Comparison of ENCODE assay signal across 11 mouse cellular contexts in the genomic region with DNA sequence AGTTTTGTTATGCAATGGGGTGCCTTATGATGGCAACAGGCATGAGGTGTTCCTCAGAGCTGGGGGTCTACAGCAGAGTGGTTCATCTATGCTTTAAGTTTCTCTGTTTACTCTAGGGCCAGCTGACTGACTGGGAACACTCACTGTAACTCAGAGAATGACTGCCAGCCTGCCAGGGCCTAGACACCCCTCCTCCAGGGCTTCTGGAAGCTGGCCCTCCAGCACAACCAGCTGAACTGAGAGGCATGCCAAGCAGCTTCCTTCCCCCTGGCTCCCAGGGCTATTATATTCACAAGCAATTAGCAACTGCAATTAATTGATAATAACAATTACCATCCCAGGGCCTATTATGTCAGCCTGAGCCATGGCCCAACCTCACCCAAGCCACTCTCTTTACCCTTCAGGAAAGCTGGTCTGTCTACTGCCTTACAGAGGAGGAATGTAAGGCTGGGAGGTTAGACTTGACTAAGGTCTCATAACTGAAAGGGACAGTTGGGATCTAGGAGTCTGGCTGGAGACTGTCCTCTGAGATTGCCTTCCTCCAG. TPM values are rescaled to one million over a fixed set of nuclear protein-coding genes. Genes with fewer than 3 reads are reported as not detected.
A peak's percentile ranks its signal among the peaks of the same experiment; 100 is the strongest.
DNase-seq lines count a peak whose midpoint lies in the region; ATAC-seq and TF ChIP-seq lines count a peak whose summit lies in the region.
"Had no signal": no experiment of that assay in that cellular context is flagged by ENCODE, and none has a peak within 500 bp of the region (broad histone marks: within the 10 kb centered on the region; RNA-seq: fewer than 3 reads in every experiment).

No protein-coding gene starts in this region.

- H3K27ac ChIP-seq in hindbrain, embryonic 14.5 days = peak overlapping the region; percentile 78
- no peak overlapping the region for H3K27ac ChIP-seq in midbrain, embryonic 11.5 days (ENCODE audit: low read depth, low read length)
- no peak overlapping the region for H3K27ac ChIP-seq in liver, postnatal 0 days (ENCODE audit: low read depth)
- H3K27ac ChIP-seq: heart, embryonic 15.5 days had no signal

- DNase-seq in adipocyte (ENCODE audit: low spot score) = peak; percentile 24
- peak; percentile 24 for DNase-seq in brain, embryonic 18.5 days (ENCODE audit: low read depth, low spot score)
- DNase-seq in hindbrain, embryonic 14.5 days (ENCODE audit: low spot score) = peak; percentile 43
- no peak for DNase-seq in midbrain, embryonic 11.5 days (ENCODE audit: low spot score, missing footprints)
- DNase-seq in spleen, postnatal 36 days (ENCODE audit: low spot score in 2 of 2) = no peak
- no peak for DNase-seq in urinary bladder, postnatal 36 days (ENCODE audit: low spot score in 2 of 2)
- no peak for DNase-seq in kidney, adult 8-10 months
- no peak for DNase-seq in liver, postnatal 0 days
- DNase-seq: cerebellum, adult 8-10 months had no signal

- peak; percentile 76; the same call in 1 of the 2 replicates for ATAC-seq in hindbrain, embryonic 14.5 days (ENCODE audit: low FRiP score)
- ATAC-seq in midbrain, embryonic 11.5 days (ENCODE audit: low FRiP score) = peak; percentile 65
- no peak for ATAC-seq in liver, postnatal 0 days
- ATAC-seq: Patski had no signal

- H3K4me1 ChIP-seq in hindbrain, embryonic 14.5 days (replicated peaks; ENCODE audit: control insufficient read depth, insufficient read depth, low read length) = no peaks in the 10 kb centered on the region
- H3K4me1 ChIP-seq in midbrain, embryonic 11.5 days (ENCODE audit: control insufficient read depth, insufficient read depth, low read length) = peaks cover 11% of the 10 kb centered on the region
- no peaks in the 10 kb centered on the region for H3K4me1 ChIP-seq in liver, postnatal 0 days (ENCODE audit: insufficient read depth)
- H3K4me1 ChIP-seq: heart, embryonic 15.5 days had no signal

- H3K4me3 ChIP-seq in hindbrain, embryonic 14.5 days (replicated peaks; ENCODE audit: low read length) = no peak overlapping the region
- H3K4me3 ChIP-seq in midbrain, embryonic 11.5 days (ENCODE audit: low read depth, low read length) = no peak overlapping the region
- no peak overlapping the region for H3K4me3 ChIP-seq in liver, postnatal 0 days (ENCODE audit: low read depth, low read length)
- H3K4me3 ChIP-seq: heart, embryonic 15.5 days had no signal

- H3K36me3 ChIP-seq in hindbrain, embryonic 14.5 days (replicated peaks; ENCODE audit: control insufficient read depth, insufficient read depth) = 0 out of 2 replicates have a peak, but pooled peaks cover 7% of the 10 kb centered on the region
- no peaks in the 10 kb centered on the region for H3K36me3 ChIP-seq in midbrain, embryonic 11.5 days (ENCODE audit: control insufficient read depth, insufficient read depth, low read length)
- H3K36me3 ChIP-seq in liver, postnatal 0 days (replicated peaks; ENCODE audit: insufficient read depth, low read length) = no peaks in the 10 kb centered on the region
- H3K36me3 ChIP-seq: heart, embryonic 15.5 days had no signal

- H3K27me3 ChIP-seq in hindbrain, embryonic 14.5 days (ENCODE audit: control insufficient read depth, insufficient read depth, low read length) = no peaks in the 10 kb centered on the region
- H3K27me3 ChIP-seq in midbrain, embryonic 11.5 days (ENCODE audit: control insufficient read depth, insufficient read depth, low read length) = no peaks in the 10 kb centered on the region
- H3K27me3 ChIP-seq in liver, postnatal 0 days (ENCODE audit: insufficient read depth, low read length) = no peaks in the 10 kb centered on the region
- H3K27me3 ChIP-seq: Patski had no signal

- no peak for TF ChIP-seq CTCF in liver, postnatal 0 days (IDR thresholded peaks at IDR 0.05; ENCODE audit: low read depth)

- no peak overlapping the region for H3K9ac ChIP-seq in hindbrain, embryonic 14.5 days
- no peak overlapping the region for H3K9ac ChIP-seq in midbrain, embryonic 11.5 days (ENCODE audit: low read length)
- no peak overlapping the region for H3K9ac ChIP-seq in liver, postnatal 0 days (replicated peaks)
- H3K9ac ChIP-seq: heart, embryonic 15.5 days had no signal

- no peak overlapping the region for H3K4me2 ChIP-seq in hindbrain, embryonic 14.5 days (replicated peaks)
- H3K4me2 ChIP-seq in midbrain, embryonic 11.5 days = no peak overlapping the region
- no peak overlapping the region for H3K4me2 ChIP-seq in liver, postnatal 0 days (ENCODE audit: low read depth, low read length)
- H3K4me2 ChIP-seq: heart, embryonic 15.5 days had no signal

- no peaks in the 10 kb centered on the region for H3K9me3 ChIP-seq in hindbrain, embryonic 14.5 days (ENCODE audit: control insufficient read depth, low read length)
- no peaks in the 10 kb centered on the region for H3K9me3 ChIP-seq in midbrain, embryonic 11.5 days (ENCODE audit: control insufficient read depth, low read length)
- no peaks in the 10 kb centered on the region for H3K9me3 ChIP-seq in liver, postnatal 0 days (ENCODE audit: low read length)
- H3K9me3 ChIP-seq: heart, embryonic 15.5 days had no signal

- TF ChIP-seq EP300 in liver, postnatal 0 days (IDR thresholded peaks at IDR 0.05; ENCODE audit: low read depth) = no peak

RNA-seq across cellular contexts. Expression of a gene that starts 41.0 kb away (rescaled TPM):
- 33.1 and 33.6 TPM in 2 replicates for polyA plus RNA-seq in hindbrain, embryonic 14.5 days (2014; fragmentation: Nextera tagmentation; extraction: Ambion mirVana)
- polyA plus RNA-seq in midbrain, embryonic 11.5 days (2014; fragmentation: Nextera tagmentation; extraction: Ambion mirVana) = 4.4 and 4.5 TPM in 2 replicates
- polyA plus RNA-seq in liver, postnatal 0 days (2015; fragmentation: Nextera tagmentation; extraction: Ambion mirVana) = 0.20 and 0.25 TPM in 2 replicates

Comparison
In these comparisons a context has a peak if more than half of its experiments do, and no peak if none do; other contexts are left out.
1. DNase-seq: peak in adipocyte (single experiment), brain, embryonic 18.5 days (single experiment) and hindbrain, embryonic 14.5 days (single experiment); none in midbrain, embryonic 11.5 days (single experiment), spleen, postnatal 36 days (0 of 2), urinary bladder, postnatal 36 days (0 of 2), kidney, adult 8-10 months (0 of 2) and liver, postnatal 0 days (single experiment).